Mouse (Mus musculus) kidney, embryonic 16.5 days (tissue): ENCODE measurements around the gene Gm9857. TPM values are rescaled to one million over a fixed set of nuclear protein-coding genes. Genes with fewer than 3 reads are reported as not detected.

Source experiments
- ATAC-seq: fragments of 200-750 bp; cut with Nextera tagmentation; 2 replicates; pipeline ENCODE4 v1.8.0; 2017; ENCODE audit warnings: moderate TSS enrichment; ENCODE audit not compliant: low FRiP score, low TSS enrichment
- H3K27ac ChIP-seq: fragments of 300-500 bp; sonication (generic); 2 replicates; pipeline ENCODE4 v1.5.1; 2014; ENCODE audit warnings: low read length
- H3K27me3 ChIP-seq: fragments of 300-500 bp; sonication (generic); 2 replicates; pipeline ENCODE4 v1.6.1; 2014; ENCODE audit warnings: low read length, control low read depth, mixed read lengths; ENCODE audit not compliant: insufficient read depth
- H3K36me3 ChIP-seq: fragments of 300-500 bp; sonication (generic); 2 replicates; pipeline ENCODE4 v1.6.1; 2014; ENCODE audit warnings: low read length, control low read depth, mixed read lengths; ENCODE audit not compliant: insufficient read depth
- H3K4me1 ChIP-seq: fragments of 300-500 bp; sonication (generic); 2 replicates; pipeline ENCODE4 v1.6.1; 2014; ENCODE audit warnings: low read length, control low read depth, mixed read lengths; ENCODE audit not compliant: insufficient read depth
- H3K4me2 ChIP-seq: fragments of 300-500 bp; sonication (generic); replicated peaks from 2 replicates; pipeline ENCODE4 v1.6.1; 2014; ENCODE audit warnings: low read depth, low read length
- H3K4me3 ChIP-seq: fragments of 300-500 bp; sonication (generic); 2 replicates; pipeline ENCODE4 v1.5.1; 2014; ENCODE audit warnings: mild to moderate bottlenecking, low read length
- H3K9ac ChIP-seq: fragments of 300-500 bp; sonication (generic); replicated peaks from 2 replicates; pipeline ENCODE4 v1.6.1; 2014; ENCODE audit warnings: low read length
- H3K9me3 ChIP-seq: fragments of 300-500 bp; sonication (generic); 2 replicates; pipeline ENCODE4 v1.6.1; 2016; ENCODE audit warnings: low read length, control low read depth
- WGBS: fragments of 180-500 bp; shearing (Covaris S2); extraction: QIAGEN DNeasy Blood & Tissue Kit; methylation state at CpG from one replicate; pipeline ENCODE4 v1.1.7; 2014; 5-methylcytosine and 5-hydroxymethylcytosine counted together
- polyA plus RNA-seq: library from polyadenylated mRNA; unstranded; fragments of >200 nt; fragmentation: Nextera tagmentation; extraction: Ambion mirVana; gene quantifications from 2 replicates; pipeline ENCODE4 v1.2.1, GENCODE M21; 2015

Gene Gm9857
- polyA plus RNA-seq, 1 experiment from 2014 or later = not detected

DNA sequence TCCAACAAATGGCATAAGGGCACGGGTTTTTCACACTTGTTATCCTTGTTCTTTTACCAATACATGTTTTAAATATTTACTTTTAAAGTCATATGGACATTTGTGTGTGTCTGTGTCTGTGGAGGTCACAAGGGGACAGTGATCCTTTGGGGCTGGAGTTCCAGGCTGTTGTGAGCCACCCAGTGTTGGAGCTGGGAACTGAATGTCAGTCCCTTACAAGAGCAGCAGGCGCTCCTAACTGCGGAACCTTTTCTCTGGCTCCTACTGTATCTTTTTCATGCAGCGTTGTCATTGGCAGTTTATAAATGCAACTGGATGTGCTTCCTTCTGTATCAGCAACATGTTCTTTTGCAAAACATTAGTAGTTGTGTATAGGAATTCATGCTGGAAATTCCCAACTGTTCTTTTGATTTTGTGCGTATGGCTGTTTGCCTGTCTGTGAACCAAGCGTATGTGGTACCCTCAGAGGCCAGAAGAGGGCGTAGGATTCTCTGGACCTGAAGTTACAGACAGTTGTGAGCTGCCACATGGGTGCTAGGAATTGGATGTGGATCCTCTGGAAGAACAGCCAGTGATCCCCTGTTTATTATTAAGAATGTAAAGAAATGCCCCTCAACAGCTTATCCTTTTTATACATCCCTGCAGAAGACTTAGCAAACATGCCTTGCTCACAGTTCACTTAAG, 24.3 kb upstream of the Gm9857 start:
- ATAC-seq = no peak
- Histone ChIP-seq H3K9me3 (no peaks in the 10 kb centered on the region), H3K4me1 (0 out of 2 replicates have a peak, but pooled peaks cover 4% of the 10 kb centered on the region), H3K27me3 (no peaks in the 10 kb centered on the region), H3K9ac (no peak overlapping the region), H3K4me2 (no peak overlapping the region), H3K4me3 (no peak overlapping the region), H3K27ac (no peak overlapping the region), H3K36me3 (no peaks in the 10 kb centered on the region)
- 77% methylated on average over 7 of the region's 7 CpGs for WGBS

DNA sequence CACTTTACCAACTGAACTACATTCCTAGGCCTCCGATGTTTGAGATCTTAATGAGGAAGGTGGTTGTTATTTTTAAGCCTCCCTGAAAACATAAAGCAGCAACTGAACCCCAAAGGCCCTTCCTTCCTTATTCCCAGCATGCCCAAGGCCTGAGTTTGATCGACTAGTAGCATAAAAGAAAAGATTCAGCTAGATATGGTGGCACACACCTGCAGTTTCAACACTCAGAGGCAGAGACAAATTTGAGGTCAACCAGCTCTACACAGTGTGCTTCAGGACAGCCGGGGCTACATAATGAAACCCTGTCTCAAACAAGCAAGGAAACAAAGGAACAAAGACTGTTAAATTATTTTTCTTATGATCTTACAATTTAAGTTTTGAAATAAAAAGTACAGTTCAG, 23.5 kb upstream of the Gm9857 start:
- Histone ChIP-seq H3K9me3 (no peaks in the 10 kb centered on the region), H3K4me2 (no peak overlapping the region), H3K9ac (no peak overlapping the region), H3K27me3 (no peaks in the 10 kb centered on the region), H3K27ac (no peak overlapping the region), H3K4me1 (0 out of 2 replicates have a peak, but pooled peaks cover 4% of the 10 kb centered on the region), H3K36me3 (no peaks in the 10 kb centered on the region), H3K4me3 (no peak overlapping the region)
- WGBS = 69% methylated on average over 3 of the region's 3 CpGs
- ATAC-seq = no peak

DNA sequence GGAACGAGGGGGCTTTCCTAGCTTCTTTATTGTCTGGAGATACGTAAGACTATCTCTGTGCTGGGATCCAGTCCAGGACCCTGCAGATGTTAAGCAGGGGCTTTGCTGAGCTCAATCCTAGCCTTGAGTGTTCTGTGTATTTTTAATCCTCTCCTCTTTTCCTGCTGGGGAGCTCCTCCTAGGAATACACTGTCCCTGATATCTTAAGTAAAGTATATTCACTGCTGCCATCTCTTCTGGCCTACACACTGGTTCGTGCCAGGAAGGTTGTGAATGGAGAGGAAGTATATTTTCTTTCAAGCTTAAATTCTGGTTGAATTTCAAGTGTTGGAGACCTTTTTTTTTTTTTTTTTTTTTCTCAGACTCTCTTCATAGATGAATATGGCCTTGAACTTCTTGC, 23.0 kb upstream of the Gm9857 start:
- Histone ChIP-seq H3K4me1 (0 out of 2 replicates have a peak, but pooled peaks cover 4% of the 10 kb centered on the region), H3K4me3 (no peak overlapping the region), H3K36me3 (no peaks in the 10 kb centered on the region), H3K27me3 (no peaks in the 10 kb centered on the region), H3K9ac (no peak overlapping the region), H3K9me3 (no peaks in the 10 kb centered on the region), H3K4me2 (no peak overlapping the region), H3K27ac (no peak overlapping the region)
- 84% methylated on average over 3 of the region's 3 CpGs for WGBS
- no peak for ATAC-seq

DNA sequence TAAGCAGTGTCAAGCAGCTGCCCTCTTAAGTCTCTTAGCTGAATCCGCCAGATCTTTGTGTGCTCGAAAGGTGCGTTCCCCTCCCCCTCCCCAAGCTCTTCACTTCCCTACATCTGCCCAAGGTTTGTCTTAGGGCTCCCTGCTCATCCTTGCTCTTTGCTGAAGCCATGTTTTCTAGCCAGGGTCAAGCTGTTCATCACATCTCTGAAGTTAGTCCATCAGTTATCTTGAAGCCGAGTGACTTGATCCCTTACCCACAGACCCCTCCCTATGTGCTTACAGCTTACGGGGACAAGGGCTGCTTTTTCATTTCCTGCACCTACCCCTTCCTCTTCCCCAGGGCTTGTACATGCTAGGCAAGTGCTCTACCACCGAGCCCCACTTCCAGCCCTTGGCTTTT, 21.4 kb upstream of the Gm9857 start:
- ATAC-seq = no peak
- Histone ChIP-seq H3K27me3 (no peaks in the 10 kb centered on the region), H3K9ac (no peak overlapping the region), H3K4me1 (0 out of 2 replicates have a peak, but pooled peaks cover 4% of the 10 kb centered on the region), H3K4me2 (no peak overlapping the region), H3K4me3 (no peak overlapping the region), H3K9me3 (no peaks in the 10 kb centered on the region), H3K27ac (no peak overlapping the region), H3K36me3 (no peaks in the 10 kb centered on the region)
- 53% methylated on average over 6 of the region's 6 CpGs for WGBS

DNA sequence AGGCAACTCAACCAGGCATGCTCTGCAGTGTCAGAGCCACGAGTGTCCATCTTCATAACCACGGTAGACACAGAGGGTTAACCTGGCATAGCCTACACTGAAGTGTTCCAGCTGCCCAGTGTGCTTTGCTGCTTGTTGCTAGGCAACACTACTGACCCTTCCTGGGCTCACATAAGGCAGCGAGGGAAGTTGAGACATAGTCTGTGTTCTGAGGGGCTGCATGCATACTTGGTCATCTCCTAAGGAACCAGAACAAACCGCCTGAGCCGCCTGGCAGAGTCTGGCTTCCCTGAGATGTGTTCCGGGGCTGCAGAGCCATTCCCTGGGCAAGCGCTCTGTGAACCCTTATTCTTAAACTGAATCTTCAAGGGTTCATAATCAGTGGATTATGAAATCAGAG, 21.0 kb upstream of the Gm9857 start:
- no peak overlapping the region for H3K4me3 ChIP-seq
- no peak overlapping the region for H3K9ac ChIP-seq
- H3K4me2 ChIP-seq = no peak overlapping the region
- H3K9me3 ChIP-seq = no peaks in the 10 kb centered on the region
- 41% methylated on average over 7 of the region's 7 CpGs for WGBS
- H3K27ac ChIP-seq = no peak overlapping the region
- ATAC-seq = peak; percentile 47; the same call in 1 of the 2 replicates
- no peaks in the 10 kb centered on the region for H3K27me3 ChIP-seq
- H3K4me1 ChIP-seq = 0 out of 2 replicates have a peak, but pooled peaks cover 4% of the 10 kb centered on the region
- H3K36me3 ChIP-seq = no peaks in the 10 kb centered on the region

DNA sequence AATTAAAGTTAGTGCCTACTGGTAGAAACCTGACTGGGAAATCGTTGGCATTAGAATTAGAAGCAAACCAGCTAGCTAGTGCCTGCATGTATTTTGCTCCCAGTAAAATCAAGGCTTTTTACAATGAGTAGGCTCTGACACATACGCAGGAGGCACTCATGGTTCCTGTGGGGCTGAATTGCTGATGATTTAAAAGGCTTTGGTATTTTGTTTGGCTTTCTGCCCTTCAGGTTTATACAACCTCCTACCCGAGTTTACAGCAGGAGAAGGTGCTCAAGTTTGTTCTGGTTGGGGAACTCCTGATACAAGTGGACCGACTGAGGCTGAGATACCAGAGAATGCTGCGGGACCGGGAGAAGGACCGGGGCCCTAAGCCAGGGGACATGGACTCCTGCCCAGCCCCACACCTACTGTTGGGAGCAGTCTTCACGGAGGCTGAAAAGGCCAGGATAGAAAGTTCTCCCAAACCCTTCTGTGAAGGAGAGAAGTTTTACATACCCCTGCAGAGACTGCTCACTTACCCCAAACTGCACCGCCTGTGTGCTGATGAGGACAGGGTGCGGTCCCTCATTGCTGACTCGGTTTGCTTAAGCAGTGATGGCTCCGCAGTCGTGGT, 19.5 kb upstream of the Gm9857 start:
- Histone ChIP-seq H3K9me3 (no peaks in the 10 kb centered on the region), H3K9ac (no peak overlapping the region), H3K27me3 (no peaks in the 10 kb centered on the region), H3K4me1 (0 out of 2 replicates have a peak, but pooled peaks cover 4% of the 10 kb centered on the region), H3K27ac (no peak overlapping the region), H3K4me3 (no peak overlapping the region), H3K36me3 (no peaks in the 10 kb centered on the region), H3K4me2 (no peak overlapping the region)
- no peak for ATAC-seq
- 67% methylated on average over 13 of the region's 13 CpGs for WGBS

DNA sequence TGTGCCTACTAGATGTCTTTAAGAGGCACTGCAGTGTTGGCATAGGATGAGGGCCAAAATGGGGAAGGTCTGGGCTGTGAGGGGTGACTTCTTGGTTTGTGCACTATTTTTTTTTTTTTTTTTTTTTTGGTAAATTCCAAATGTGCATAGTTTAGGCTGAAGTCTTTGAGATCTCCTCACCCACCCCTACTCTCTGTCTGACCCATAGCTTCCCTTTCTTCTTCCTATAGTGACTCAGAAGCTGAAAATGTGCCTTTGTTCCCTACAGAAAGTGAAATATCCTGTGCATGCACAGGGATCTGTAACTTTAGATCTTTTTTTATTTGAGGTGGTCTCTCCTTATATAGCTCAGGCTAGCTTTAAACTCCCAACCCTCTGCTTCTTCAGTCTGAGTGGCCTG, 17.7 kb upstream of the Gm9857 start:
- no peak overlapping the region for H3K4me3 ChIP-seq
- no peak overlapping the region for H3K9ac ChIP-seq
- H3K4me1 ChIP-seq = 0 out of 2 replicates have a peak, but pooled peaks cover 4% of the 10 kb centered on the region
- H3K9me3 ChIP-seq = no peaks in the 10 kb centered on the region
- H3K27me3 ChIP-seq = no peaks in the 10 kb centered on the region
- no peak for ATAC-seq
- no peak overlapping the region for H3K27ac ChIP-seq
- H3K4me2 ChIP-seq = no peak overlapping the region
- no peaks in the 10 kb centered on the region for H3K36me3 ChIP-seq

DNA sequence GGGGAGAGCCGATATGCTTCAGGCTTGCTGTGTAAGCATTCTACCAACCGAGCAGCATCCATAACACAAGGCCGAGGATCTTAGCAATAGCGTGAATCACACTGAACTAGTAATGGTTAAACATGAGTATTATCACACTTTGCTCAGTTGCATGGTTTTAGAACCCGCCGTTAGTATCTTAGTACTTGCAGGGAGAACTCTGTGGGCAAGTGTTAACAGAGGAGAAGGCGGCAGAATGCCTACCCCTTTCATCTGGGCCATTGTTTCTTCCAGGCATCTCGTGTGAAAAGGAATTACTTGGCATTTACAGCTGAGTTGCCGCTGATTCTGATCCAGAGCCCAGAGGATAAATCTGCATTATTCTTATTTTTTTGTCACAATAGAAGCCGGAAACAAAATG, 751 bp upstream of the Gm9857 start:
- no peaks in the 10 kb centered on the region for H3K36me3 ChIP-seq
- no peaks in the 10 kb centered on the region for H3K4me1 ChIP-seq
- no peaks in the 10 kb centered on the region for H3K27me3 ChIP-seq
- no peak overlapping the region for H3K4me2 ChIP-seq
- 81% methylated on average over 10 of the region's 10 CpGs for whole genome bisulfite sequencing
- no peak for ATAC-seq
- no peak overlapping the region for H3K27ac ChIP-seq
- no peak overlapping the region for H3K9ac ChIP-seq
- peaks cover 12% of the 10 kb centered on the region for H3K9me3 ChIP-seq
- H3K4me3 ChIP-seq = no peak overlapping the region

DNA sequence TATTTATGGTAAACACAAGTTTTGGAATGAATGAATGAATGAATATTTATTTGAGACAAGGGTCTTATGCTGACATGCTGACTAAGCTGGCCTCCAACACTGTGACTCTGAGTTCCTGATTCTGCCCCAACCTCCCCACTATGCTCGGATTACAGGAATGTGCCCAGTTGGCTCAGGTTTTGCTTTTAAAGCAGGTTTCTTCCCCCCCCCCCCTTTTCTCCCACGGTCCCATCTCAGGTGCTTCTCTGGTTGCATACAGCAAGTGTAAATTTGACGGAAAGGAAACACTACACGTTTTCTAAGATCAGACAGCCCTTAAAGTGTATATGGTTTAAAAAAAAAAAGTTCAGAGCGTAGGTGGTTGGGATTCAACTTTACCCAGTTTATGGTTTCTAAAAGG, 672 bp downstream of the Gm9857 start, which contains the start of gene Henmt1:
Gene Henmt1, plus strand, starts transcription at position 301 of the 400 bp plus-strand sequence.
- Histone ChIP-seq H3K9me3 (peaks cover 12% of the 10 kb centered on the region), H3K4me3 (peak within 1 kb of the TSS; percentile 36), H3K4me2 (peak within 1 kb of the TSS; percentile 53), H3K27ac (no peak within 1 kb of the TSS), H3K27me3 (no peaks in the 10 kb centered on the region), H3K9ac (peak within 1 kb of the TSS; percentile 46; the same call in 1 of the 2 replicates), H3K36me3 (no peaks in the 10 kb centered on the region), H3K4me1 (no peaks in the 10 kb centered on the region)
- WGBS = 73% methylated on average over 5 of the region's 5 CpGs
- ATAC-seq = no peak

DNA sequence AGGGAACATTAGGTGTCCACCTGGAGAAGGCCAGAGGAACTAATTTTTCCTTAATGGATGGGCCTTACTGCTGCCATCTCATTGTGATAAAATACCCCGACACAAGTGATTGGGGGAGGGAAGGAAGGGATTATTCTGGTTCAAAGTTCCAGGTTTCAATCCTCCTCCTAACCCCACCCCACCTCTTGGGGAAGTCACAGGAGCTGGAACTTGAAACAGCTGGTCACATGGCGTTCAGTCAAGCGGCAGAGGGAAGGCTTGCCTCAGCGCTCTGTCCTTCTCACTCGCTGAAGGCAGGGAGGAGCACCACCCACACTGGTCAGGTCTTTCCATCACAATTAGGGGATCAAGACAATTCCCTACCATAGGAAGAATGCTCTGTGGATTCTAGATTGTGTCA, 1.6 kb downstream of the Gm9857 start:
- ATAC-seq = no peak
- 87% methylated on average over 5 of the region's 5 CpGs for WGBS
- Histone ChIP-seq H3K4me2 (no peak overlapping the region), H3K36me3 (no peaks in the 10 kb centered on the region), H3K27ac (no peak overlapping the region), H3K4me1 (no peaks in the 10 kb centered on the region), H3K4me3 (no peak overlapping the region), H3K9ac (no peak overlapping the region), H3K27me3 (no peaks in the 10 kb centered on the region), H3K9me3 (peaks cover 12% of the 10 kb centered on the region)
